Mouse (Mus musculus): Measurements from ENCODE around the gene Zfp574. TPM values are rescaled to one million over a fixed set of nuclear protein-coding genes. Genes with fewer than 3 reads are reported as not detected.

Gene Zfp574
- total and polyA plus RNA-seq, 3 experiments, result 16.3 to 30.2 TPM; not detected in 1

DNA sequence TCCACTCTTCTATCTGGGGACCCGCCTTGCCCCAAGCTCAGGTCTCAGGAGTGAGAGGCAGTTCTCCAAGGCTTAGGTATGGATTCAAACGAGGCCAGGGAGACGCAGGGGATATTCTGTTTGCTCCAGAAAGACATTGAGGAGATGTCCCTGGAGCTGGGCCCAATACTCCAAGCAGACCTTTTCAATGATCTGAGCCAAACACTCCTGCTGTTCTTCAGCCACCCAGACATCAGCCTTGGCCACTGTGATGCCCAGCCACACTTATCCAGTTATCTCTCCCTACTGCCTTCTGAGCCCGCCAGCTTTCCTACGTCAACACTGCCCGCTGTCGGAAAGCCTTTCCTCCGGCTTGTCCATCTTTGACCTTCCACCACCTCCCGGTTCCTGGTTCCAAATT is 38.0 kb downstream of the Zfp574 start:
- no peaks in the 10 kb centered on the region for H3K36me3 ChIP-seq (ENCODE audit: control insufficient read depth in 1 of 2, insufficient read depth in 2 of 2, low read length in 2 of 2)
- no peak overlapping the region for H3K4me3 ChIP-seq (ENCODE audit: control insufficient read depth in 1 of 2, insufficient read depth in 1 of 2, low read depth in 2 of 2, low read length in 2 of 2)
- H3K27me3 ChIP-seq (ENCODE audit: control insufficient read depth in 1 of 2, insufficient read depth in 2 of 2, low read length in 2 of 2), result no peaks in the 10 kb centered on the region
- no peak for DNase-seq (ENCODE audit: low read depth, low spot score)
- no peaks in the 10 kb centered on the region for H3K79me2 ChIP-seq (ENCODE audit: control insufficient read depth, insufficient read depth, low read length, poor library complexity)
- H3K4me1 ChIP-seq (ENCODE audit: control insufficient read depth in 1 of 2, insufficient read depth in 2 of 2, low read length in 2 of 2), result no peaks in the 10 kb centered on the region
- H3K27ac ChIP-seq (ENCODE audit: control insufficient read depth, low read depth, low read length), result no peak overlapping the region
- H3K9me3 ChIP-seq (replicated peaks; ENCODE audit: insufficient read depth, low read length), result no peaks in the 10 kb centered on the region
- TF ChIP-seq ZNF384 (IDR thresholded peaks at IDR 0.05; ENCODE audit: low read depth, low read length), result no peak
- no peak for TF ChIP-seq GABPA (IDR thresholded peaks at IDR 0.05; ENCODE audit: low read depth, low read length)
- TF ChIP-seq POLR2AphosphoS2 (IDR thresholded peaks at IDR 0.05; ENCODE audit: low read length), result no peak
- no peak for TF ChIP-seq TBP (IDR thresholded peaks at IDR 0.05; ENCODE audit: low read depth, low read length)
- no peak overlapping the region for H3K9ac ChIP-seq (ENCODE audit: control insufficient read depth, low read depth, low read length, poor library complexity, severe bottlenecking)

DNA sequence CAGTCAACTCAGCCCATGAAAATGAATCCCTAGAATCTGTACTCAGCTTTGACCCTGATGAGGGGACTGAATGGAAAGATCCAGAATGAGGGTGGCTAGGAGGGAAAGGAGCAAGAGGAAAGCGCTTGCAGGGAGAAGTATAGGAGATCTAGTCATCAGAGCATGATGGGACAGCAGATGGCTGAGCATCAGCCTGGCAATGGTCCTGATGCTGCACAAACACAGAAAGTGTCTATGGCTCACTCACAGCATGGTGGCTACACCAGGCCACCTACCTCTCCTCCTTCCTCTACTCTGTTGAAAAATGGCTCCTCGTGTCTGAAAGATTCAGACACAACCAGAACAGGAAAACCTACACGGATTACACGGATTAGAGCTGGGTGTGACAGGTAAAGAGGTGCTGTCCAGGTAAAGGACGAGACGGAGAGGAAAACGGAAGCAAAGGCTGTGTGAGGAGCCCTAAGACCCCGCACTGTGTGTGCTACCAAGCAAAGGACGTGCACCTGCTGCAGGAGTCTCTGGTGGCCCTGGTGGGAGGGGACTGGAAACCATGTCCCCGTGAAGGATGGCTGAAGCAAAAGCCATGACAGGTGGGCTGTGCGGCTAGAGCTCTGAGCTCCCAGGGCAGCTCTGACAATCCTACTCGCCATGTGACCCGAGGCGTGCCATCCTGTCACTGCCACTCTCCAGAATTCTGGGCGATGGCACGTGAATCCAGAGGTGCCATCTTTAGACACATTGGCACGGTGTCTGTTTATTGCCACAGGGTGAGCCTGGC is 40.0 kb downstream of the Zfp574 start:
- H3K4me3 ChIP-seq (ENCODE audit: control insufficient read depth in 1 of 2, insufficient read depth in 1 of 2, low read depth in 2 of 2, low read length in 2 of 2), result no peak overlapping the region
- no peaks in the 10 kb centered on the region for H3K27me3 ChIP-seq (ENCODE audit: control insufficient read depth in 1 of 2, insufficient read depth in 2 of 2, low read length in 2 of 2)
- H3K36me3 ChIP-seq (ENCODE audit: control insufficient read depth in 1 of 2, insufficient read depth in 2 of 2, low read length in 2 of 2), result no peaks in the 10 kb centered on the region
- no peak overlapping the region for H3K27ac ChIP-seq (ENCODE audit: control insufficient read depth, low read depth, low read length)
- no peaks in the 10 kb centered on the region for H3K79me2 ChIP-seq (ENCODE audit: control insufficient read depth, insufficient read depth, low read length, poor library complexity)
- no peaks in the 10 kb centered on the region for H3K9me3 ChIP-seq (replicated peaks; ENCODE audit: insufficient read depth, low read length)
- no peak overlapping the region for H3K9ac ChIP-seq (ENCODE audit: control insufficient read depth, low read depth, low read length, poor library complexity, severe bottlenecking)
- TF ChIP-seq KAT2A (conservative IDR thresholded peaks at IDR 0.05; ENCODE audit: low read depth, low read length), result no peak
- TF ChIP-seq RAD21 (IDR thresholded peaks at IDR 0.05; ENCODE audit: low read depth, low read length), result no peak
- no peak for TF ChIP-seq MYB (IDR thresholded peaks at IDR 0.05; ENCODE audit: low read depth, low read length)
- no peak for TF ChIP-seq POLR2AphosphoS5 (IDR thresholded peaks at IDR 0.05; ENCODE audit: borderline replicate concordance, low read depth, low read length)
- no peak for TF ChIP-seq MAFK (IDR thresholded peaks at IDR 0.05; ENCODE audit: borderline replicate concordance, low read depth, low read length)
- TF ChIP-seq ZKSCAN1 (IDR thresholded peaks at IDR 0.05; ENCODE audit: low read depth, low read length), result no peak
- no peak for TF ChIP-seq ELF1 (IDR thresholded peaks at IDR 0.05; ENCODE audit: low read depth, low read length)
- no peak for TF ChIP-seq SMC3 (IDR thresholded peaks at IDR 0.05; ENCODE audit: low read depth, low read length)
- no peak for TF ChIP-seq MAZ (IDR thresholded peaks at IDR 0.05; ENCODE audit: low read depth, low read length)
- no peak for TF ChIP-seq MYC (IDR thresholded peaks at IDR 0.05; ENCODE audit: low read depth, low read length)
- TF ChIP-seq POLR2A (IDR thresholded peaks at IDR 0.05; ENCODE audit: control insufficient read depth in 1 of 2, insufficient read depth in 1 of 2, low read depth in 1 of 2, low read length in 2 of 2, poor library complexity in 1 of 2), result no peak
- TF ChIP-seq ETS1 (IDR thresholded peaks at IDR 0.05; ENCODE audit: low read depth, low read length), result no peak
- no peak for TF ChIP-seq POLR2AphosphoS2 (IDR thresholded peaks at IDR 0.05; ENCODE audit: low read length)
- no peak for TF ChIP-seq TBP (IDR thresholded peaks at IDR 0.05; ENCODE audit: low read depth, low read length)
- no peak for TF ChIP-seq NRF1 (IDR thresholded peaks at IDR 0.05; ENCODE audit: insufficient read depth, low read depth, low read length, poor library complexity, severe bottlenecking)
- no peak for TF ChIP-seq NELFE (IDR thresholded peaks at IDR 0.05; ENCODE audit: low read depth, low read length)
- TF ChIP-seq GABPA (IDR thresholded peaks at IDR 0.05; ENCODE audit: low read depth, low read length), result no peak
- TF ChIP-seq ZMIZ1 (IDR thresholded peaks at IDR 0.05; ENCODE audit: low read depth, low read length), result no peak
- no peak for TF ChIP-seq USF2 (IDR thresholded peaks at IDR 0.05; ENCODE audit: borderline replicate concordance in 1 of 2, insufficient read depth in 1 of 2, low read depth in 1 of 2, low read length in 2 of 2)
- DNase-seq (ENCODE audit: low read depth, low spot score), result no peak
- no peaks in the 10 kb centered on the region for H3K4me1 ChIP-seq (ENCODE audit: control insufficient read depth in 1 of 2, insufficient read depth in 2 of 2, low read length in 2 of 2)

All from MEL (cell line).